ENCODE assay signal across 29 mouse cellular contexts in the genomic region with DNA sequence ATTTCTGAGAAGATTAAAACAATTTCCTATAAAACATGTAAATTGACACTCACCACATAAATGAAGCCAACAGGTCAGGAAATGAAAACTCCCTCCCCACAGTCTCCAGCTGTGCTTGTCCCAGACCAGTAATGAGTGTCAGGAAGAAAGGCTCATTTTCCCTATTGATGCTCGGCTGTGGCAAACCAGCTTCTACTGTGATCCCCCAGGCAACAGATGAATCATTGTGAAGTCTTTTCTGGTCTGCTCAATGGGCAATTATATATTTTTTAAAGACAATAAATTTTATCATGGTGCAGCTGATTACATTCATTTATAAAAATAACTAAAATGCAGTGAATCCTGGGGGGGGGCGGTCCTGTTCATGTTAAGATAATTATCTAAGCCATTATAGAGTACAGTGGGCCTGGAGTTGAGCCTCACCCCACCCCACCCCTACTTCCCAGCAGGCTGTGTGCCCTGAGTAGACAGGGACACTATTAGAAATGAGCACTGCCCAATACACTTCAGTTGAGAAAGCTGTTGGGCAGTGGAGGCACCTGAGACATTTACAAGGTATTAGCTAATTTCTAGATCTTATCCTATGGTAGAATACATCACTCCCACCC. TPM values are rescaled to one million over a fixed set of nuclear protein-coding genes. Genes with fewer than 3 reads are reported as not detected.
DNase-seq lines count a peak whose midpoint lies in the region; ATAC-seq and TF ChIP-seq lines count a peak whose summit lies in the region.
"Had no signal": no experiment of that assay in that cellular context is flagged by ENCODE, and none has a peak within 500 bp of the region (broad histone marks: within the 10 kb centered on the region; RNA-seq: fewer than 3 reads in every experiment).

No protein-coding gene starts in this region.

- no peaks in the 10 kb centered on the region for H3K27me3 ChIP-seq in embryonic facial prominence, embryonic 11.5 days (ENCODE audit: control insufficient read depth, insufficient read depth, low read length)
- H3K27me3 ChIP-seq in embryonic facial prominence, embryonic 10.5 days (replicated peaks; ENCODE audit: low read depth, poor library complexity, severe bottlenecking) = no peaks in the 10 kb centered on the region
- no peaks in the 10 kb centered on the region for H3K27me3 ChIP-seq in forebrain, postnatal 0 days (ENCODE audit: insufficient read depth, low read length)
- H3K27me3 ChIP-seq: embryonic facial prominence, embryonic 12.5 days; heart, embryonic 15.5 days; hindbrain, embryonic 13.5 days; limb, embryonic 13.5 days; liver, embryonic 13.5 days; midbrain, embryonic 13.5 days had no signal

- no peak overlapping the region for H3K27ac ChIP-seq in embryonic facial prominence, embryonic 11.5 days (replicated peaks; ENCODE audit: low read depth, low read length)
- H3K27ac ChIP-seq in embryonic facial prominence, embryonic 10.5 days (replicated peaks) = no peak overlapping the region
- H3K27ac ChIP-seq in forebrain, postnatal 0 days (ENCODE audit: low read depth, low read length) = no peak overlapping the region
- H3K27ac ChIP-seq: embryonic facial prominence, embryonic 12.5 days; heart, embryonic 15.5 days; hindbrain, embryonic 13.5 days; limb, embryonic 13.5 days; liver, embryonic 13.5 days; midbrain, embryonic 13.5 days had no signal

- H3K36me3 ChIP-seq in embryonic facial prominence, embryonic 11.5 days (replicated peaks; ENCODE audit: control insufficient read depth, insufficient read depth, low read depth, low read length) = no peaks in the 10 kb centered on the region
- no peaks in the 10 kb centered on the region for H3K36me3 ChIP-seq in embryonic facial prominence, embryonic 10.5 days (replicated peaks)
- no peaks in the 10 kb centered on the region for H3K36me3 ChIP-seq in forebrain, postnatal 0 days (ENCODE audit: insufficient read depth)
- H3K36me3 ChIP-seq: embryonic facial prominence, embryonic 12.5 days; heart, embryonic 15.5 days; hindbrain, embryonic 13.5 days; limb, embryonic 13.5 days; liver, embryonic 13.5 days; midbrain, embryonic 13.5 days had no signal

- ATAC-seq in embryonic facial prominence, embryonic 11.5 days (replicated peaks; ENCODE audit: insufficient number of reproducible peaks, low FRiP score, low TSS enrichment, low read depth) = no peak
- peak; percentile 73; the same call in 1 of the 2 replicates for ATAC-seq in forebrain, postnatal 0 days
- ATAC-seq: midbrain, embryonic 13.5 days had no signal

- no peak for TF ChIP-seq CTCF in forebrain, postnatal 0 days (IDR thresholded peaks at IDR 0.05; ENCODE audit: low read depth)

- no peak overlapping the region for H3K4me2 ChIP-seq in embryonic facial prominence, embryonic 11.5 days (ENCODE audit: low read depth, low read length)
- H3K4me2 ChIP-seq in forebrain, postnatal 0 days (ENCODE audit: low read depth) = no peak overlapping the region
- H3K4me2 ChIP-seq: embryonic facial prominence, embryonic 12.5 days; heart, embryonic 15.5 days; hindbrain, embryonic 13.5 days; limb, embryonic 13.5 days; liver, embryonic 13.5 days; midbrain, embryonic 13.5 days had no signal

- H3K4me1 ChIP-seq in embryonic facial prominence, embryonic 11.5 days (ENCODE audit: control insufficient read depth, insufficient read depth, low read length) = no peaks in the 10 kb centered on the region
- peaks cover 10% of the 10 kb centered on the region for H3K4me1 ChIP-seq in embryonic facial prominence, embryonic 10.5 days
- H3K4me1 ChIP-seq in forebrain, postnatal 0 days (ENCODE audit: insufficient read depth) = no peaks in the 10 kb centered on the region
- H3K4me1 ChIP-seq: embryonic facial prominence, embryonic 12.5 days; heart, embryonic 15.5 days; liver, embryonic 13.5 days; midbrain, embryonic 13.5 days had no signal

- peak; percentile 30 for DNase-seq in embryonic facial prominence, embryonic 11.5 days (ENCODE audit: low spot score)
- DNase-seq in embryonic facial prominence, embryonic 10.5 days (ENCODE audit: low spot score) = no peak
- DNase-seq in retina, postnatal 1 day = peak; percentile 15
- no peak for DNase-seq in retina, embryonic 14.5 days (ENCODE audit: low spot score)
- DNase-seq in forebrain, postnatal 0 days = no peak
- DNase-seq in frontal cortex, postnatal 10 days (ENCODE audit: low spot score in 2 of 2) = no peak
- DNase-seq in frontal cortex, postnatal 14 days (ENCODE audit: low spot score in 2 of 2) = no peak
- DNase-seq in adrenal gland, adult 2 months = no peak
- DNase-seq: cerebellum, adult 2 months; cerebellum, postnatal 25 days; gastrocnemius, postnatal 36 days; heart, postnatal 36 days; kidney, adult 11 months; liver, embryonic 13.5 days; lung, adult 2 months; lung, postnatal 14 days; right cerebral cortex, postnatal 14 days had no signal

- 42% methylated on average over 2 of the region's 2 CpGs for WGBS in embryonic facial prominence, embryonic 11.5 days
- 50% methylated on average over 2 of the region's 2 CpGs for WGBS in embryonic facial prominence, embryonic 10.5 days
- WGBS in forebrain, postnatal 0 days = 24% methylated on average over 2 of the region's 2 CpGs

- no peak overlapping the region for H3K4me3 ChIP-seq in embryonic facial prominence, embryonic 11.5 days (ENCODE audit: low read depth, low read length)
- no peak overlapping the region for H3K4me3 ChIP-seq in embryonic facial prominence, embryonic 10.5 days
- no peak overlapping the region for H3K4me3 ChIP-seq in forebrain, postnatal 0 days (ENCODE audit: low read depth, low read length)
- H3K4me3 ChIP-seq: embryonic facial prominence, embryonic 12.5 days; heart, embryonic 15.5 days; hindbrain, embryonic 13.5 days; limb, embryonic 13.5 days; liver, embryonic 13.5 days; midbrain, embryonic 13.5 days had no signal

- no peaks in the 10 kb centered on the region for H3K9me3 ChIP-seq in embryonic facial prominence, embryonic 11.5 days (replicated peaks; ENCODE audit: control insufficient read depth, low read length)
- H3K9me3 ChIP-seq in embryonic facial prominence, embryonic 10.5 days = no peaks in the 10 kb centered on the region
- no peaks in the 10 kb centered on the region for H3K9me3 ChIP-seq in forebrain, postnatal 0 days (ENCODE audit: low read length)
- H3K9me3 ChIP-seq: embryonic facial prominence, embryonic 12.5 days; heart, embryonic 15.5 days; hindbrain, embryonic 13.5 days; limb, embryonic 13.5 days; liver, embryonic 13.5 days; midbrain, embryonic 13.5 days had no signal

- no peak overlapping the region for H3K9ac ChIP-seq in embryonic facial prominence, embryonic 11.5 days (replicated peaks; ENCODE audit: low read length)
- no peak overlapping the region for H3K9ac ChIP-seq in forebrain, postnatal 0 days
- H3K9ac ChIP-seq: embryonic facial prominence, embryonic 12.5 days; heart, embryonic 15.5 days; hindbrain, embryonic 13.5 days; limb, embryonic 13.5 days; liver, embryonic 13.5 days; midbrain, embryonic 13.5 days had no signal

RNA-seq across cellular contexts. Expression of gene Gldn, which starts 22.6 kb away (rescaled TPM):
- 0.17 and 0.25 TPM in 2 replicates for polyA plus RNA-seq in embryonic facial prominence, embryonic 11.5 days (2014; fragmentation: Nextera tagmentation; extraction: Ambion mirVana)
- 0.28 and 0.34 TPM in 2 replicates for polyA plus RNA-seq in embryonic facial prominence, embryonic 10.5 days (2016; fragmentation: Nextera tagmentation; extraction: Ambion mirVana)
- 0.62 and 0.71 TPM in 2 replicates for total RNA-seq in forebrain, postnatal 0 days (2014; rRNA removed)
- polyA plus RNA-seq in forebrain, postnatal 0 days (2015; fragmentation: Nextera tagmentation; extraction: Ambion mirVana) = 0.43 and 0.87 TPM in 2 replicates
- 1 to 10 TPM; 5.5 to 7.5 TPM for total RNA-seq in adrenal gland, adult 2 months (2021)
- polyA plus RNA-seq in adrenal gland, adult 2 months (2012; rRNA removed) = 0.88 and 1.1 TPM in 2 replicates
- total RNA-seq: megakaryocyte progenitor cell, adult 5-6 weeks; monocyte, adult 5-6 weeks; neutrophil, adult 5-6 weeks had no signal
- polyA plus RNA-seq: heart, embryonic 15.5 days; liver, embryonic 13.5 days had no signal

RNA-seq across cellular contexts. Expression of gene Cyp19a1, which starts 40.9 kb away (rescaled TPM):
- not detected in 2 replicates for polyA plus RNA-seq in embryonic facial prominence, embryonic 11.5 days (2014; fragmentation: Nextera tagmentation; extraction: Ambion mirVana)
- not detected in 2 replicates for polyA plus RNA-seq in embryonic facial prominence, embryonic 10.5 days (2016; fragmentation: Nextera tagmentation; extraction: Ambion mirVana)
- 0.38 and 0.52 TPM in 2 replicates for total RNA-seq in forebrain, postnatal 0 days (2014; rRNA removed)
- polyA plus RNA-seq in forebrain, postnatal 0 days (2015; fragmentation: Nextera tagmentation; extraction: Ambion mirVana) = 0.45 and 0.52 TPM in 2 replicates
- not detected for total RNA-seq in adrenal gland, adult 2 months (2021)
- not detected in 2 replicates for polyA plus RNA-seq in adrenal gland, adult 2 months (2012; rRNA removed)
- total RNA-seq: adrenal gland, postnatal 4 days; gastrocnemius, postnatal 36 days; heart, adult 8-10 months; heart, postnatal 36 days; megakaryocyte progenitor cell, adult 5-6 weeks; monocyte, adult 5-6 weeks; neutrophil, adult 5-6 weeks had no signal
- polyA plus RNA-seq: cerebellum, adult 2 months; heart, embryonic 15.5 days; hindbrain, embryonic 13.5 days; kidney, embryonic 16.5 days; limb, embryonic 13.5 days; liver, embryonic 13.5 days; lung, adult 2 months; urinary bladder, adult 2 months had no signal

Comparison
In these comparisons a context has a peak if more than half of its experiments do, and no peak if none do; other contexts are left out.
1. DNase-seq: peak in embryonic facial prominence, embryonic 11.5 days (single experiment) and retina, postnatal 1 day (single experiment); none in embryonic facial prominence, embryonic 10.5 days (single experiment), retina, embryonic 14.5 days (single experiment), forebrain, postnatal 0 days (single experiment), frontal cortex, postnatal 10 days (0 of 2), frontal cortex, postnatal 14 days (0 of 2) and adrenal gland, adult 2 months (single experiment).